Mouse (Mus musculus) G1E (cell line): ENCODE measurements around the gene Dcaf17. TPM values are rescaled to one million over a fixed set of nuclear protein-coding genes. Genes with fewer than 3 reads are reported as not detected.

Source experiments
- ATAC-seq: 2 replicates; pipeline ENCODE4 v1.8.0; 2016; ENCODE audit warnings: mild to moderate bottlenecking; ENCODE audit not compliant: insufficient number of reproducible peaks, poor library complexity, low FRiP score, severe bottlenecking; ENCODE audit errors: extremely low read depth
- DNase-seq: peaks from one replicate; pipeline ENCODE4 v3.0.0; 2012; ENCODE audit warnings: low spot score
- H3K27me3 ChIP-seq: 2 replicates; pipeline ENCODE4 v1.6.1; 2012; ENCODE audit warnings: mild to moderate bottlenecking, low read length, inconsistent platforms; ENCODE audit not compliant: insufficient read depth
- H3K36me3 ChIP-seq: replicated peaks from 2 replicates; pipeline ENCODE3; 2012; ENCODE audit warnings: mild to moderate bottlenecking, inconsistent platforms
- H3K4me1 ChIP-seq: 2 replicates; pipeline ENCODE4 v1.6.1; 2012; ENCODE audit warnings: low read depth, low read length, inconsistent platforms, mixed read lengths; ENCODE audit not compliant: insufficient read depth
- H3K4me3 ChIP-seq: 2 replicates; pipeline ENCODE4 v1.5.1; 2012; ENCODE audit warnings: low read depth, mild to moderate bottlenecking, inconsistent platforms, low read length, moderate library complexity, mixed read lengths
- H3K9me3 ChIP-seq: replicated peaks from 2 replicates; pipeline ENCODE4 v1.6.1; 2012; ENCODE audit warnings: inconsistent platforms
- CTCF ChIP-seq: IDR thresholded peaks from 2 replicates; pipeline ENCODE4 v1.5.1; 2012; ENCODE audit warnings: low read depth, low read length, inconsistent platforms, mixed read lengths
- GATA1 ChIP-seq: IDR thresholded peaks from 2 replicates; pipeline ENCODE4 v1.6.1; 2012; ENCODE audit warnings: borderline replicate concordance, low read length, inconsistent platforms, mixed read lengths
- GATA2 ChIP-seq: IDR thresholded peaks from 2 replicates; pipeline ENCODE4 v1.6.1; 2012; ENCODE audit warnings: low read depth, low read length, inconsistent platforms, borderline replicate concordance
- POLR2AphosphoS5 ChIP-seq: IDR thresholded peaks from 2 replicates; pipeline ENCODE4 v1.6.1; 2012; ENCODE audit warnings: low read depth, low read length, inconsistent platforms; ENCODE audit not compliant: insufficient replicate concordance
- TAL1 ChIP-seq: conservative IDR thresholded peaks from 2 replicates; pipeline ENCODE4 v1.6.1; 2012; ENCODE audit warnings: low read depth, low read length, inconsistent platforms, mixed read lengths
- polyA plus RNA-seq: library from polyadenylated mRNA; stranded (reverse); fragments of >175 nt; gene quantifications from 2 replicates; pipeline ENCODE4 v1.2.3, GENCODE M21; 2012
- total RNA-seq, 2 experiments: library from RNA; stranded (forward) in 1 of 2; stranded (reverse) in 1 of 2; fragments of 200-1000 nt in 1 of 2; fragments of >200 nt in 1 of 2; fragmentation: Nextera tagmentation in 1 of 2; gene quantifications; 2 replicates each; pipeline ENCODE4 v1.2.3; 2014 to 2017

Gene Dcaf17
- total and polyA plus RNA-seq, 3 experiments: 6.0 to 25.8 (median 25.7) TPM

DNA sequence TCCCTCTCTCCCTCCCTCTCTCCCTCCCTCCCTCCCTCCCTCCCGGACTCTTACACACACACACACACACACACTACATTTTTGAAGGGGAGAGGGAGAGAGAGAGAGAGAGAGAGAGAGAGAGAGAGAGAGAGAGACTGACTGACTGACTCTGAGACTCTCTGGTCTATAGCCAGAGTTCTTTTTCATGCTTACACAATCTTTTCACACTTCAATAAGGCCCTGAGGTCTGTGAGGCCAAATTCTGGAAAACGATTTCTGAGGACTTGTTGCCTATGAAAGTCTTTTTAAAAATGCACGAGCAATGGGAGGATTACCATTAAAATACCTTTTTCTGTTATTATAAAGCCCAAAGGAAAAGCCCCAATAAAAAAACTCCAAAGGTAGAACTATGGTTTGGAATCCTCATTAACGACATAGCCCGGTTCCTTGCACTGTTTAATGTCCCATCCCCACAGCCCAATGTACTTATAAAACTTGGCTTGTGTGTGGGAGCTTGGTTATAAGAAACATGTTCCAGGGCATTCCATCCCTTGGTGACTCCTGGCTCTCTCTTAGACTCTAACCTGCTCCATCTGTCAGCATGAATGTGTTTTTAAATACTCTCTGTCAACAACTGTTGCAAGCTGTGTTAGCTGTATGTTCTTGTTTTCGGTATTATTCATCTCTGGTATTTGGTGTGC, 58.5 kb downstream of the Dcaf17 start:
- no peak for TF ChIP-seq GATA2
- TF ChIP-seq CTCF: no peak
- no peak for TF ChIP-seq POLR2AphosphoS5
- TF ChIP-seq GATA1: no peak
- no peak for TF ChIP-seq TAL1
- H3K4me1 ChIP-seq: no peaks in the 10 kb centered on the region
- no peaks in the 10 kb centered on the region for H3K36me3 ChIP-seq
- ATAC-seq: no peak
- no peak for DNase-seq
- no peaks in the 10 kb centered on the region; the same call in 1 of the 2 replicates for H3K9me3 ChIP-seq
- H3K4me3 ChIP-seq: no peak overlapping the region
- H3K27me3 ChIP-seq: peaks cover 6% of the 10 kb centered on the region; the same call in 1 of the 2 replicates

DNA sequence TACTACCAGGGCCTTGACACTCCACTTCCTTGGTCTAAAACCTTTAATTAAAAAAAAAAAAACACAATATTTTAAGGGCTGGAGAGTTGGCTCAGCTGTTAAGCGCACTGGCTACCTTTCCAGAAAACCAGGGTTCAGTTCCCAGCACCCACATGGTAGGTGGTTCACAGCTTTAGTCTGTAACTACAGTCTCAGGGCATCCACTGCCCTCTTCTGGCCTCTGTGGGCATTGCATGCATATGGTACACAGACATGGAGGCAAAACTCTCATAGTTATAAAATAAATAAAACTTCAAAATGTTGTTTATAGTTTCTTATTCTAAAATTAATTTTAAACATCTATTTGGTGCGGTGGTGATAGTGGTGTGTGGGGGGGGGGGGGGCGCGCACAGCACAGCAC, 61.0 kb downstream of the Dcaf17 start:
- Histone ChIP-seq H3K4me1 (no peaks in the 10 kb centered on the region), H3K4me3 (no peak overlapping the region), H3K9me3 (no peaks in the 10 kb centered on the region; the same call in 1 of the 2 replicates), H3K27me3 (peaks cover 6% of the 10 kb centered on the region; the same call in 1 of the 2 replicates), H3K36me3 (no peaks in the 10 kb centered on the region)
- DNase-seq (no peak), ATAC-seq (no peak)
- no peak for TF ChIP-seq TAL1
- TF ChIP-seq CTCF: no peak
- TF ChIP-seq GATA1: no peak
- no peak for TF ChIP-seq POLR2AphosphoS5
- TF ChIP-seq GATA2: no peak

DNA sequence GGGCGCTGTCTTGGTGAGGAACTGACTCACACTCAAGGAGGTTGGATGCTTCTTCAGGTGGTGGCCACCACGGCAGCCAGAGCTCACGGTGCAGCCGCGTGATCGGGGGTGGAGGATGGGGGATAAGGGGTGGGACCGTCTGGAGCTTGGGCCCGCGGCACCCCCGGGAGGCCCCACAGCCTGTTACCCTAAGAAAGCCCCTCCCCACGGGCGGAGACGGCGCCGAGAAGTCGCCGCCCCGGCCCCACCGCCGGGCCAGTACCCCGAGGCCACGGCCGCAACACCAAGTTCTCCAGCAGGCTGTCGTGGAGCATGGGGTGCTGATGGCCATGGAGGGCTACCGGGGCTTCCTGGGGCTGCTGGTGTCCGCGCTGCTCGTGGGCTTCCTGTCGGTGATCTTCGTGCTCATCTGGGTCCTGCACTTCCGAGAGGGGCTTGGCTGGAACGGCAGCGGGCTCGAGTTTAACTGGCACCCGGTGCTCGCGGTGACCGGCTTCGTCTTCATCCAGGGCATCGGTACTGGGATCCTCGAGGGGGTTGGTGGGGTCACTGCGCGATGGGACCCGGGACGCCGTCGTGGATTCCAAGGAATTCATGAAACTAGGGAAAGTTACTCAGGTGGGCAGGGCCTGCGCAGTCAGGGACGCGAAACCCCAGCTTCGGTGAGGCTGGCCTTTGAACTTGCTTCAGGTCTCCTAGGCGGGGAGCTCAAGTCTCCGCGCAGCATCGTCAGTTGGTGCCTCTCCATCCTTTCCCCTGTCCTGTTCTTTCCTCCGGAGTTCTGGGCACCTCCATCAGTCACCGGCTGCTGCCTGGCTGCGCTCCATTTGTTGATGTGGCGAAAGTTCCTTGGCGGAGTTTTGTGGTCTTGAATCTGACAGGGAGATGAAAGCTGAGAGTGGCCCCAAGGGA, 62.9 kb downstream of the Dcaf17 start, which contains the start of gene Cybrd1:
Cybrd1 (plus strand) TSS at position 127 of the 912 bp plus-strand sequence.
- Histone ChIP-seq H3K4me1 (no peaks in the 10 kb centered on the region), H3K27me3 (peaks cover 6% of the 10 kb centered on the region; the same call in 1 of the 2 replicates), H3K9me3 (no peaks in the 10 kb centered on the region; the same call in 1 of the 2 replicates), H3K36me3 (no peaks in the 10 kb centered on the region), H3K4me3 (no peak within 1 kb of the TSS)
- TF ChIP-seq POLR2AphosphoS5: no peak
- no peak for TF ChIP-seq TAL1
- TF ChIP-seq CTCF: no peak
- no peak for TF ChIP-seq GATA2
- ATAC-seq: no peak
- no peak for DNase-seq

DNA sequence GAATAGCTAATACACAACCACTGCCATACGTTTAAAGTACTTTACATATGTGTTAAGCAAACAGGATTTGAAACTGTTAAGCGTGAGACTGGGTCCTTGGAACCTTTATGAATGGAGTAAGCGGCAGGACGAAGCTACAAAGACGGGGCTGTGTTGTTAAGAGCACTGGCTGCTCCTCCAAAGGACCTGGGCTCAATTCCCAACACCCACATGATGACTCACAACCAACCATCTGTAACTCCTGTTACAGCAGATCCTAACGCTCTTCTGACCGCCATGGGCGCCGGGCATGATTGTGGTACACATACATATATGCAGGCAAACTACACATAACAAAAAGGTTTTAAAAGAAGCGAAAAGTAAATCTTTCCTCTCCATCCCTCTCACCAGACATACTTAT, 65.7 kb downstream of the Dcaf17 start:
- DNase-seq (no peak), ATAC-seq (no peak)
- Histone ChIP-seq H3K4me1 (no peaks in the 10 kb centered on the region), H3K9me3 (no peaks in the 10 kb centered on the region; the same call in 1 of the 2 replicates), H3K4me3 (no peak overlapping the region), H3K27me3 (peaks cover 9% of the 10 kb centered on the region), H3K36me3 (no peaks in the 10 kb centered on the region)
- TF ChIP-seq CTCF: no peak
- TF ChIP-seq GATA1: no peak
- TF ChIP-seq GATA2: no peak
- no peak for TF ChIP-seq POLR2AphosphoS5
- no peak for TF ChIP-seq TAL1

DNA sequence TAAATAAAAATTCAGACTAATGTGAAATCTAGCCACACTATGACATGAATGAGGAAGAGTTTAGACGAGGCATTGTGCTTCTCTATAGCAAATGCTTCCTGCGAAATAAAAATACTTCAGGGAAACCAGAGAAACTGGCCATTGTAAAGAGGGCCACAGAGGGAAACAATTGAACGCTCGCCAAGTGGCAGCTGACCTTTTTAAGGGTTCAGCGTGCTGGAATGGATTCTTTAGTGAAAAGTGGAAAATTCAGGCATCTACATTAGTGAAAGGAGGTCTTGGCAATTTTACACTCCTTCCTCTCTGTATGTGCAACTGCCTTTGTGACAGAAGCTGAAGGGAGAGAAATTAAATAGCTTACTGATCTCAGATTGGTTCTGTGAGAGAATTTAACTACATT, 66.3 kb downstream of the Dcaf17 start:
- H3K4me1 ChIP-seq: no peaks in the 10 kb centered on the region
- no peak overlapping the region for H3K4me3 ChIP-seq
- DNase-seq: no peak
- no peaks in the 10 kb centered on the region for H3K36me3 ChIP-seq
- peaks cover 9% of the 10 kb centered on the region for H3K27me3 ChIP-seq
- H3K9me3 ChIP-seq: no peaks in the 10 kb centered on the region
- no peak for ATAC-seq
- TF ChIP-seq TAL1 (no peak), POLR2AphosphoS5 (no peak), GATA1 (no peak), GATA2 (no peak), CTCF (no peak)

DNA sequence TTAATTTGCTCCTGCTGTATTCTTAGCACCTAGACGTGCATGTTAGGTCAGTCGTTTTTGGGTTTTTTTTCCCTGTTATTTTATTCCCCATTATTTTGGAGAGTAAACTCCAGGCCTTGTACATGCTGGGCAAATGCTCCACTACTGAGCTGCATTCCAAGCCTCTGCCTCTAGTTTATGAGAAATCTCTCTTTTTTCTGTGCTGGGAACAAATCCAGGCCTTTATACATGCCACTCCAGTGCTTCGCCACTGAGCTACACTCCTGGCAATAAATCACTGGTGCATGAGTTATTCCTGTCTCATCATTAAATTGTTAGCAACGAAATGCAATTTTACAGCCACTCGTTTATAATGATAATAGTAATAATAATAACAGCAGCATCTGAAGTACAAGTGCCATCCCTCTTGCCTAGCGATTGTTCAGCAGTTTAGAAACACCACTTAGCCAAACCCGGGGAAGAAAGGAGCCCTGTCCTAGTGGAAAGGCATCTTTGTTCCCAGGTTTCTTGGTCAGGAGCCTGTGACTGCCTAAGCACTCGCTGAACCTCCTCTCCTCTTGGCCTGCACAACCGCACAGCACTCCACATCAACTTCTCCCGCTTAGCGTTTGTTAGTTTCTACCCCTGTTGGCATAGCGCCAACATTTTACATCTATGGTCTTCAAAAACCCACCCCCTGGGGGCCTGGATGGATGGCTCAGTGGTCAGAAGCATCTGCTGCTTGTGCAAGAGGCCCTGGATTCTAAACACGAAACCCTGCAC, 67.3 kb downstream of the Dcaf17 start:
- no peak for ATAC-seq
- no peak for TF ChIP-seq TAL1
- TF ChIP-seq POLR2AphosphoS5: no peak
- TF ChIP-seq GATA1: no peak
- no peak for TF ChIP-seq GATA2
- TF ChIP-seq CTCF: no peak
- no peaks in the 10 kb centered on the region for H3K9me3 ChIP-seq
- no peak for DNase-seq
- H3K4me3 ChIP-seq: no peak overlapping the region
- H3K4me1 ChIP-seq: no peaks in the 10 kb centered on the region
- H3K36me3 ChIP-seq: no peaks in the 10 kb centered on the region
- H3K27me3 ChIP-seq: peaks cover 9% of the 10 kb centered on the region
